Mouse (Mus musculus) ES-E14 (cell line): ENCODE measurements around the gene Zbtb18. TPM values are rescaled to one million over a fixed set of nuclear protein-coding genes. Genes with fewer than 3 reads are reported as not detected.

ENCODE experiments used
- DNase-seq: peaks from one replicate; pipeline ENCODE4 v3.0.0-alpha.2; 2013; ENCODE audit warnings: low read depth, low spot score
- H3K27ac ChIP-seq: 2 replicates; pipeline ENCODE4 v1.5.1; 2012; ENCODE audit warnings: low read depth, mild to moderate bottlenecking, low read length, moderate library complexity, mixed read lengths; ENCODE audit not compliant: poor library complexity, insufficient read depth, severe bottlenecking
- H3K36me3 ChIP-seq: 2 replicates; pipeline ENCODE4 v1.6.1; 2012; ENCODE audit warnings: mild to moderate bottlenecking, low read length, moderate library complexity, mixed read lengths; ENCODE audit not compliant: control insufficient read depth, poor library complexity, insufficient read depth, severe bottlenecking
- H3K4me1 ChIP-seq, 2 experiments: fragments of 150-350 bp in 1 of 2; sonication (generic) in 1 of 2; 2 replicates each; pipeline ENCODE4 v1.6.1; 2012; ENCODE audit warnings: low read length in 2 of 2, mild to moderate bottlenecking in 1 of 2, mixed read lengths in 1 of 2; ENCODE audit not compliant: control insufficient read depth in 2 of 2, insufficient read depth in 2 of 2, poor library complexity in 1 of 2
- H3K4me3 ChIP-seq, 2 experiments: fragments of 150-350 bp in 1 of 2; sonication (generic) in 1 of 2; 2 replicates each; pipeline ENCODE4 v1.5.1; 2012; ENCODE audit warnings: low read length in 2 of 2, low read depth in 1 of 2, mild to moderate bottlenecking in 1 of 2, mixed read lengths in 1 of 2; ENCODE audit not compliant: insufficient read depth in 1 of 2, poor library complexity in 1 of 2, severe bottlenecking in 1 of 2
- H3K9ac ChIP-seq: 2 replicates; pipeline ENCODE4 v1.6.1; 2012; ENCODE audit warnings: low read depth, mild to moderate bottlenecking, low read length, mixed read lengths; ENCODE audit not compliant: poor library complexity, insufficient read depth, severe bottlenecking
- H3K9me3 ChIP-seq: fragments of 150-350 bp; sonication (generic); 2 replicates; pipeline ENCODE4 v1.6.1; 2012; ENCODE audit warnings: low read depth, mild to moderate bottlenecking, low read length; ENCODE audit not compliant: control insufficient read depth, insufficient read depth
- CHD2 ChIP-seq: IDR thresholded peaks from 2 replicates; pipeline ENCODE4 v1.6.1; 2014; ENCODE audit warnings: mild to moderate bottlenecking, low read depth, low read length, inconsistent platforms
- HCFC1 ChIP-seq: IDR thresholded peaks from 2 replicates; pipeline ENCODE4 v1.6.1; 2012; ENCODE audit warnings: low read length, inconsistent platforms, borderline replicate concordance; ENCODE audit not compliant: insufficient read depth
- MAFK ChIP-seq: IDR thresholded peaks from 2 replicates; pipeline ENCODE4 v1.6.1; 2014; ENCODE audit warnings: mild to moderate bottlenecking, low read depth, low read length, inconsistent platforms; ENCODE audit not compliant: insufficient read depth
- ZC3H11A ChIP-seq: IDR thresholded peaks from 2 replicates; pipeline ENCODE4 v1.6.1; 2012; ENCODE audit warnings: low read depth, mild to moderate bottlenecking, inconsistent platforms, low read length, borderline replicate concordance
- ZNF384 ChIP-seq: IDR thresholded peaks from 2 replicates; pipeline ENCODE4 v1.6.1; 2012; ENCODE audit warnings: low read depth, low read length, inconsistent platforms
- in situ Hi-C, 2 experiments: fragments of 600-800 bp; cut with MboI; formaldehyde crosslinking; loops; one replicate each; pipeline ENCODE4 v1.15.1; 2025; ENCODE audit warnings: low sequenced_read_pairs in 2 of 2, inconsistent platforms in 1 of 2; ENCODE audit not compliant: unreplicated experiment in 2 of 2
- total RNA-seq: library from RNA; depleted of rRNA; stranded (reverse); fragments of 300-350 nt; gene quantifications from 2 replicates; pipeline ENCODE4 v1.2.3, GENCODE M21; 2012

The Zbtb18 gene
- total RNA-seq, 1 experiment: 11.5 TPM

DNA sequence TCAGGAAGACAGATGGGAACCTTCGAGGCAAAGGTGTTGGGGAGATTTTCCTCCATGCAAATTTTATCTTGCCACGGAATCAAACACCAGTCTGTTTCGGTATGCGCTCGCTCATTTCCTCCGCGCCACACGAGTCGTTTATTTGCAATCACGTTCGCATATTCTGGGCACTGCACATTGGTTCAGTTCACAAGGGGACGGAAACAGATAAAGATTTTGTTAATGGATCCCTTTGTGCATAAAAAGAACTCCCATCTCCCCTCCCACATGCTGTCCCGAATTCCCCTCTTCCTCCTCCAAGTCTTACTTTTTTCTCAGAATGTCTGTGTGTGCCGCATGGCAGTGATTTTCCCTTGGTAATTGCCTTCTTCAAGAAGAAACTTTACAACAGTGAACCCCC lies 13.8 kb upstream of the Zbtb18 start:
- TF ChIP-seq HCFC1 (no peak), ZNF384 (no peak), MAFK (no peak), CHD2 (no peak), ZC3H11A (no peak)
- in situ Hi-C loops: no loop called here
- no peaks in the 10 kb centered on the region for H3K4me1 ChIP-seq

GRCm38 (mm10) chr1:177429067-177429466 lies 13.1 kb upstream of the Zbtb18 start:
- H3K27ac ChIP-seq: no peak overlapping the region
- DNase-seq: no peak
- H3K4me3 ChIP-seq: no peak overlapping the region
- H3K4me1 ChIP-seq: no peaks in the 10 kb centered on the region
- H3K9ac ChIP-seq: no peak overlapping the region
- in situ Hi-C loops: no loop called here
- H3K36me3 ChIP-seq: no peaks in the 10 kb centered on the region
- H3K9me3 ChIP-seq: no peaks in the 10 kb centered on the region
- TF ChIP-seq ZNF384 (no peak), ZC3H11A (no peak), HCFC1 (no peak), CHD2 (no peak), MAFK (no peak)

More for the DNA sequence above, 13.8 kb upstream of the Zbtb18 start:
- H3K27ac ChIP-seq: no peak overlapping the region
- DNase-seq: no peak
- no peak overlapping the region for H3K9ac ChIP-seq
- H3K36me3 ChIP-seq: no peaks in the 10 kb centered on the region
- no peak overlapping the region for H3K4me3 ChIP-seq
- H3K9me3 ChIP-seq: no peaks in the 10 kb centered on the region

GRCm38 (mm10) chr1:177440411-177440810 lies 1.7 kb upstream of the Zbtb18 start:
- no peak overlapping the region for H3K4me3 ChIP-seq
- in situ Hi-C loops: no loop called here
- H3K9me3 ChIP-seq: no peaks in the 10 kb centered on the region; the same call in 1 of the 2 replicates
- H3K4me1 ChIP-seq: peaks cover 0 to 2% of the 10 kb centered on the region in 2 experiments; a peak in 1 of 4 replicates
- H3K27ac ChIP-seq: no peak overlapping the region
- no peak for DNase-seq
- no peak overlapping the region for H3K9ac ChIP-seq
- TF ChIP-seq ZC3H11A: no peak
- TF ChIP-seq HCFC1: no peak
- no peaks in the 10 kb centered on the region for H3K36me3 ChIP-seq

DNA sequence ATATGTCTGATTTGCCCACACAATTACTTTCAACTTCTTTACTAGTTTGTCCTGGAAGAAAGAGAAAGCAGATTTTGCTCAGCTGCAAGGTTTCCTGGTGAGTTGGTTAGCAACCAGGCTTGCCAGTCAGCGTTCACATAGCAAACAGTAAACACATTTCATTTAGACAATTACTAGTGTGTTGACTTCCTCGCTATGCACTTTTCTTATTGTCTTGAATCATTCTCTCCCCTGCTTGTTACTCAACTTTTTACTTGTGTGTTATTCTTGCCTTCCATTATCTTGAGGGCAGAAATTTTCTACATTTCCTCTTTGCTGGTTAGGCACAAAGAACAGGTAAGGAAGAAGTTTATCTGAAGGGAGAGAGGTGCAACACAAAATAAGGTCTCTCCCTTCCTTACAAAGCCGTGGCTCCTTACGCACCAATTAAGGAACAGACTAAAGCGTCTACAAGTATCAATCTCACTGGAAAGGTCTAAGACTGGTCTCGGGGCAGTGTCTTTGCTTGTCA lies 1.1 kb upstream of the Zbtb18 start:
- in situ Hi-C loops: no loop called here
- no peak for TF ChIP-seq HCFC1
- TF ChIP-seq ZC3H11A: no peak
- TF ChIP-seq MAFK: no peak
- TF ChIP-seq ZNF384: no peak
- TF ChIP-seq CHD2: no peak
- H3K4me1 ChIP-seq: peaks cover 0 to 2% of the 10 kb centered on the region in 2 experiments; a peak in 1 of 4 replicates
- H3K27ac ChIP-seq: no peak overlapping the region
- H3K9ac ChIP-seq: peak overlapping the region; percentile 68
- no peak for DNase-seq
- H3K4me3 ChIP-seq: peak overlapping the region; percentile 68 to 84
- no peaks in the 10 kb centered on the region for H3K9me3 ChIP-seq
- no peaks in the 10 kb centered on the region for H3K36me3 ChIP-seq

DNA sequence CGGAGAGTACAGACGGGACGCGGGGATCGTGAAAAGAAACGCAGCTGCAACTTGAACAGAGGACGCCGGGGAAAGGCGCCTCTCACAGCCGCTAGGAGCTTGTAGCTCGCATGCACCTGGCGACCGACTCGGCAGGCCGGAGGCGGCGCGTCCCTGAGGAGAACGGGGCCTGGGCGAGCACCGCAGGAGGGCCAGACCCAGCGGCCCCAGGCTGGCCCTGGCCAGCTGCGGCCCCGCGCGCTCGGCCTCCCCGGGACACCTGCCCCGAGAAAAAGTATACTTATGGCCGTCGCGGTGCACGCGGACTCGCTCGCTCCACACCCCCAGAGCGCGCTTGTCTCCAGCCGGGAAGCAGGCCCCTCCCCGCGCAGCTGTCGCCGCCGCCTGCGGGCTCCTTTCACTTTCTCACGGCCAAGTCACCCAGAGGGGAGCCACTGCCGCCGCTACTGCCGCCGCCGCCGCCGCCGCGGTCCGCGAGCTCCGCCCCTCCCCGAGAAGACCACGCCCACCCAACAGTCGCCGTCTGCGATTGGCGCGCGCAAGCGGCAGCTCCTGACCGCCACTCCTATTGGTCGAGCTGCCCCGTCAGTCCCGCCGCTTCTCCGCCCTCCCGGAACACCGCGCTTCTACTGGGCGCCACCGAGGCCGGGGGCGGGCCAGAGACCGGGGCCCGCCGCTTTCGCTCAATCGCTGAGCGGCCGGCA lies 507 bp upstream of the Zbtb18 start:
- TF ChIP-seq ZC3H11A (no peak), HCFC1 (no peak), CHD2 (no peak), MAFK (no peak), ZNF384 (no peak)
- Histone ChIP-seq H3K9me3 (no peaks in the 10 kb centered on the region), H3K9ac (peak overlapping the region; percentile 68), H3K36me3 (no peaks in the 10 kb centered on the region), H3K4me1 (peaks cover 0 to 2% of the 10 kb centered on the region in 2 experiments; a peak in 1 of 4 replicates), H3K27ac (no peak overlapping the region), H3K4me3 (peak overlapping the region; percentile 68 to 84)
- in situ Hi-C loops: no loop called here
- DNase-seq: peak; percentile 81
